Mouse (Mus musculus): ENCODE measurements around the gene Naaladl1. TPM values are rescaled to one million over a fixed set of nuclear protein-coding genes. Genes with fewer than 3 reads are reported as not detected.

Naaladl1 gene
- polyA plus RNA-seq, 1 experiment from 2014 or later: 0.53 TPM

DNA sequence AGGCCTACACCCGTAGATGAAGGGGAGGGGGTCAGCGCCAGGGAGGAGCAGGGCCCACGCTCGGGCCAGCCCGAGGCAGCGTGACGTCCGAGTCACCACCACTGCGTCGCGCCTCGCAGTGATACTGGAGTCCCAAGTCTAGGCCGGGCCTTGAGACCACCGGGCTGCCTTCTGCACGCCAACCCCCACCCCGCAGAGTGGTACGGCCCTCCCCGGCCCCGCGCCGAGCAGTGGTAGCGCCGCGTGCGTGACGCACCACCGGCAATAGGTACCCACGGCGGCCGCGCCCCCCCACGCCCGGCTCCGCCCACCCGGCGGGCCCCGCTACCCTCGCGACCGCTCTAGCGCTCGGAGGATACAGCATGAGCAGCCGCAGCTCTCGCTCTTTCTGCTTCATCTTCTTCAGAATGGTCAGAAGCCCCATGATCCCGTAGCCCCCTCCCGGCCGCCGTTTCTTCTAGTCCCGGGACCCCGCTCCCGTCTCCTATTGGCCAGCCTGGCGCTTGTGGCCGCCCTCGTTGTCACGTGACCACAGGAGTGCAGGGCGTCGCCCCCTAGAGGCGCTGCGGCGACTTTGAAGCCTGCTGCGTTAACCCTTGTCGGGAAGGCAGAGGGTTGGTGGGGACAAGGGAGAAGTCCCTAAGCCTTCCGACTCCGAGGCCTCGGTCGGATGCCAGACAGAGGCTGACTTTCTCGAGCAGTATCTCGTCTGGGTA is 35.3 kb downstream of the Naaladl1 start, which contains the start of gene Batf2:
Batf2 (plus strand) TSS at position 306 of the 716 bp plus-strand sequence.
- Histone ChIP-seq H3K9ac (peak within 1 kb of the TSS; percentile 85), H3K4me2 (peak within 1 kb of the TSS; percentile 80), H3K4me1 (peaks cover 14% of the 10 kb centered on the region), H3K36me3 (replicated peaks) (peaks cover 7% of the 10 kb centered on the region; the same call in 1 of the 2 replicates), H3K9me3 (no peaks in the 10 kb centered on the region), H3K27ac (peak within 1 kb of the TSS; percentile 99), H3K27me3 (replicated peaks) (no peaks in the 10 kb centered on the region), H3K4me3 (peak within 1 kb of the TSS; percentile 68)
- WGBS: under 1% methylated on average over 68 of the region's 68 CpGs
- peak; percentile 93 for ATAC-seq (replicated peaks)

- under 1% methylated on average over 15 of the region's 15 CpGs for WGBS
- Histone ChIP-seq H3K4me1 (peaks cover 14% of the 10 kb centered on the region), H3K9ac (peak within 1 kb of the TSS; percentile 85), H3K36me3 (replicated peaks) (peaks cover 4% of the 10 kb centered on the region; the same call in 1 of the 2 replicates), H3K27me3 (replicated peaks) (no peaks in the 10 kb centered on the region), H3K4me2 (peak within 1 kb of the TSS; percentile 80), H3K4me3 (peak within 1 kb of the TSS; percentile 68), H3K27ac (peak within 1 kb of the TSS; percentile 99), H3K9me3 (no peaks in the 10 kb centered on the region)
- ATAC-seq (replicated peaks): peak; percentile 82
These were observed 35.8 kb downstream of the Naaladl1 start, which contains the start of gene Arl2 for GRCm38 (mm10) chr19:6141394-6141749. Arl2 (minus strand) TSS chr19:6141548.

- no peak overlapping the region for H3K4me3 ChIP-seq
- H3K9me3 ChIP-seq: no peaks in the 10 kb centered on the region
- H3K4me2 ChIP-seq: no peak overlapping the region
- H3K4me1 ChIP-seq: peaks cover 8% of the 10 kb centered on the region
- H3K27me3 ChIP-seq (replicated peaks): no peaks in the 10 kb centered on the region
- no peak overlapping the region for H3K9ac ChIP-seq
- WGBS: 78% methylated on average over 5 of the region's 5 CpGs
- H3K27ac ChIP-seq: no peak overlapping the region
- no peaks in the 10 kb centered on the region for H3K36me3 ChIP-seq (replicated peaks)
- no peak for ATAC-seq (replicated peaks)
These were observed 39.3 kb downstream of the Naaladl1 start for GRCm38 (mm10) chr19:6144842-6145241.

GRCm38 (mm10) chr19:6155174-6155573 is 49.6 kb downstream of the Naaladl1 start:
- H3K36me3 ChIP-seq (replicated peaks): no peaks in the 10 kb centered on the region
- no peaks in the 10 kb centered on the region for H3K4me1 ChIP-seq
- H3K27me3 ChIP-seq (replicated peaks): no peaks in the 10 kb centered on the region; the same call in 1 of the 2 replicates
- no peaks in the 10 kb centered on the region for H3K9me3 ChIP-seq
- no peak overlapping the region for H3K4me2 ChIP-seq
- WGBS: 86% methylated on average over 9 of the region's 9 CpGs
- no peak overlapping the region for H3K27ac ChIP-seq
- H3K9ac ChIP-seq: no peak overlapping the region
- ATAC-seq (replicated peaks): no peak
- H3K4me3 ChIP-seq: no peak overlapping the region

GRCm38 (mm10) chr19:6156372-6156771 is 50.8 kb downstream of the Naaladl1 start:
- no peak for ATAC-seq (replicated peaks)
- Histone ChIP-seq H3K4me3 (no peak overlapping the region), H3K27ac (no peak overlapping the region), H3K9ac (no peak overlapping the region), H3K27me3 (replicated peaks) (no peaks in the 10 kb centered on the region; the same call in 1 of the 2 replicates), H3K4me2 (no peak overlapping the region), H3K4me1 (no peaks in the 10 kb centered on the region), H3K9me3 (no peaks in the 10 kb centered on the region), H3K36me3 (replicated peaks) (no peaks in the 10 kb centered on the region)
- WGBS: 69% methylated on average over 8 of the region's 8 CpGs

- H3K27ac ChIP-seq: no peak overlapping the region
- H3K4me3 ChIP-seq: no peak overlapping the region
- no peaks in the 10 kb centered on the region for H3K4me1 ChIP-seq
- no peaks in the 10 kb centered on the region for H3K36me3 ChIP-seq (replicated peaks)
- WGBS: 78% methylated on average over 6 of the region's 6 CpGs
- ATAC-seq (replicated peaks): no peak
- H3K27me3 ChIP-seq (replicated peaks): no peaks in the 10 kb centered on the region; the same call in 1 of the 2 replicates
- H3K9ac ChIP-seq: no peak overlapping the region
- no peaks in the 10 kb centered on the region for H3K9me3 ChIP-seq
- H3K4me2 ChIP-seq: no peak overlapping the region
These were observed 51.6 kb downstream of the Naaladl1 start for GRCm38 (mm10) chr19:6157220-6157619.

- H3K9ac ChIP-seq: no peak overlapping the region
- H3K4me2 ChIP-seq: no peak overlapping the region
- no peak for ATAC-seq (replicated peaks)
- H3K4me1 ChIP-seq: no peaks in the 10 kb centered on the region
- 73% methylated on average over 10 of the region's 10 CpGs for WGBS
- no peak overlapping the region for H3K27ac ChIP-seq
- H3K4me3 ChIP-seq: no peak overlapping the region
- H3K27me3 ChIP-seq (replicated peaks): no peaks in the 10 kb centered on the region
- no peaks in the 10 kb centered on the region for H3K36me3 ChIP-seq (replicated peaks)
- H3K9me3 ChIP-seq: no peaks in the 10 kb centered on the region
These were observed 58.4 kb downstream of the Naaladl1 start for GRCm38 (mm10) chr19:6163872-6164547.

Other genes with a start within 250 kb of the Naaladl1 start
- 16.1 and 19.2 TPM in 2 replicates for gene Frmd8, start 230.5 kb upstream of the Naaladl1 start, polyA plus RNA-seq (2015; fragmentation: Nextera tagmentation; extraction: Ambion mirVana)
- 2.0 and 2.9 TPM in 2 replicates for gene Slc25a45, start 228.0 kb upstream of the Naaladl1 start, polyA plus RNA-seq (2015; fragmentation: Nextera tagmentation; extraction: Ambion mirVana)
- 13.8 and 16.4 TPM in 2 replicates for gene Tigd3, start 211.6 kb upstream of the Naaladl1 start, polyA plus RNA-seq (2015; fragmentation: Nextera tagmentation; extraction: Ambion mirVana)
- 122 and 130 TPM in 2 replicates for gene Dpf2, start 192.8 kb upstream of the Naaladl1 start, polyA plus RNA-seq (2015; fragmentation: Nextera tagmentation; extraction: Ambion mirVana)
- 16.3 and 16.7 TPM in 2 replicates for gene Cdc42ep2, start 181.0 kb upstream of the Naaladl1 start, polyA plus RNA-seq (2015; fragmentation: Nextera tagmentation; extraction: Ambion mirVana)
- gene Pola2, start 141.6 kb upstream of the Naaladl1 start, polyA plus RNA-seq (2015; fragmentation: Nextera tagmentation; extraction: Ambion mirVana): 25.3 and 25.4 TPM in 2 replicates
- not detected in 2 replicates for gene Slc22a20, start 119.6 kb upstream of the Naaladl1 start, polyA plus RNA-seq (2015; fragmentation: Nextera tagmentation; extraction: Ambion mirVana)
- gene Capn1, start 89.9 kb upstream of the Naaladl1 start, polyA plus RNA-seq (2015; fragmentation: Nextera tagmentation; extraction: Ambion mirVana): 2.9 and 3.3 TPM in 2 replicates
- 36.8 and 39.3 TPM in 2 replicates for gene Syvn1, start 59.2 kb upstream of the Naaladl1 start, polyA plus RNA-seq (2015; fragmentation: Nextera tagmentation; extraction: Ambion mirVana)
- 62.5 and 65.1 TPM in 2 replicates for gene Mrpl49, start 48.0 kb upstream of the Naaladl1 start, polyA plus RNA-seq (2015; fragmentation: Nextera tagmentation; extraction: Ambion mirVana)
- gene Fau, start 47.9 kb upstream of the Naaladl1 start, polyA plus RNA-seq (2015; fragmentation: Nextera tagmentation; extraction: Ambion mirVana): 459 and 483 TPM in 2 replicates
- 30.8 and 34.7 TPM in 2 replicates for gene Znhit2, start 44.6 kb upstream of the Naaladl1 start, polyA plus RNA-seq (2015; fragmentation: Nextera tagmentation; extraction: Ambion mirVana)
- 51.3 and 53.8 TPM in 2 replicates for gene Tm7sf2, start 37.4 kb upstream of the Naaladl1 start, polyA plus RNA-seq (2015; fragmentation: Nextera tagmentation; extraction: Ambion mirVana)
- gene Vps51, start 28.6 kb upstream of the Naaladl1 start, polyA plus RNA-seq (2015; fragmentation: Nextera tagmentation; extraction: Ambion mirVana): 100.0 and 102 TPM in 2 replicates
- gene Tmem262, start 25.7 kb upstream of the Naaladl1 start, polyA plus RNA-seq (2015; fragmentation: Nextera tagmentation; extraction: Ambion mirVana): not detected in 2 replicates
- 1.3 and 1.5 TPM in 2 replicates for gene Gm28374, start 23.5 kb upstream of the Naaladl1 start, polyA plus RNA-seq (2015; fragmentation: Nextera tagmentation; extraction: Ambion mirVana)
- gene Zfpl1, start 20.8 kb upstream of the Naaladl1 start, polyA plus RNA-seq (2015; fragmentation: Nextera tagmentation; extraction: Ambion mirVana): 86.8 and 87.6 TPM in 2 replicates
- gene Cdca5, start 20.8 kb upstream of the Naaladl1 start, polyA plus RNA-seq (2015; fragmentation: Nextera tagmentation; extraction: Ambion mirVana): 5.1 and 7.2 TPM in 2 replicates
- not detected in 2 replicates for gene AC131692.1, start 11.4 kb upstream of the Naaladl1 start, polyA plus RNA-seq (2015; fragmentation: Nextera tagmentation; extraction: Ambion mirVana)
- gene Sac3d1, start 12.9 kb downstream of the Naaladl1 start, polyA plus RNA-seq (2015; fragmentation: Nextera tagmentation; extraction: Ambion mirVana): 48.3 and 51.2 TPM in 2 replicates
- 59.1 and 65.6 TPM in 2 replicates for gene Snx15, start 22.5 kb downstream of the Naaladl1 start, polyA plus RNA-seq (2015; fragmentation: Nextera tagmentation; extraction: Ambion mirVana)
- 0.20 TPM in 1 of 2 replicates, not detected in the other for gene Batf2, start 35.2 kb downstream of the Naaladl1 start, polyA plus RNA-seq (2015; fragmentation: Nextera tagmentation; extraction: Ambion mirVana)
- 146 and 150 TPM in 2 replicates for gene Arl2, start 35.8 kb downstream of the Naaladl1 start, polyA plus RNA-seq (2015; fragmentation: Nextera tagmentation; extraction: Ambion mirVana)
- gene Majin, start 78.6 kb downstream of the Naaladl1 start, polyA plus RNA-seq (2015; fragmentation: Nextera tagmentation; extraction: Ambion mirVana): not detected in 2 replicates
- gene Gpha2, start 120.6 kb downstream of the Naaladl1 start, polyA plus RNA-seq (2015; fragmentation: Nextera tagmentation; extraction: Ambion mirVana): not detected in 2 replicates
- gene Ppp2r5b, start 130.1 kb downstream of the Naaladl1 start, polyA plus RNA-seq (2015; fragmentation: Nextera tagmentation; extraction: Ambion mirVana): 141 and 149 TPM in 2 replicates
- 16.1 and 16.4 TPM in 2 replicates for gene Atg2a, start 135.9 kb downstream of the Naaladl1 start, polyA plus RNA-seq (2015; fragmentation: Nextera tagmentation; extraction: Ambion mirVana)
- gene Ehd1, start 170.9 kb downstream of the Naaladl1 start, polyA plus RNA-seq (2015; fragmentation: Nextera tagmentation; extraction: Ambion mirVana): 107 and 111 TPM in 2 replicates
- gene Cdc42bpg, start 200.7 kb downstream of the Naaladl1 start, polyA plus RNA-seq (2015; fragmentation: Nextera tagmentation; extraction: Ambion mirVana): 0.40 and 0.47 TPM in 2 replicates
- gene Men1, start 229.2 kb downstream of the Naaladl1 start, polyA plus RNA-seq (2015; fragmentation: Nextera tagmentation; extraction: Ambion mirVana): 79.8 and 85.6 TPM in 2 replicates
- gene Map4k2, start 235.4 kb downstream of the Naaladl1 start, polyA plus RNA-seq (2015; fragmentation: Nextera tagmentation; extraction: Ambion mirVana): 20.0 and 21.7 TPM in 2 replicates

Measured in midbrain, embryonic 15.5 days (tissue).